Comparison of ENCODE assay signal across 8 mouse cellular contexts in genomic region chr8:125255006-125255685, GRCm38 (mm10).
A peak's percentile ranks its signal among the peaks of the same experiment; 100 is the strongest.
DNase-seq lines count a peak whose midpoint lies in the region; ATAC-seq and TF ChIP-seq lines count a peak whose summit lies in the region.

No protein-coding gene starts in this region.

- no peak overlapping the region for H3K4me3 ChIP-seq in kidney, embryonic 14.5 days (ENCODE audit: low read length)
- H3K4me3 ChIP-seq in kidney, adult 2 months (ENCODE audit: insufficient read depth, low read depth, low read length): no peak overlapping the region

- H3K4me1 ChIP-seq in kidney, embryonic 14.5 days (ENCODE audit: control insufficient read depth, insufficient read depth, low read length): 0 out of 2 replicates have a peak, but pooled peaks cover 3% of the 10 kb centered on the region
- no peaks in the 10 kb centered on the region for H3K4me1 ChIP-seq in kidney, adult 2 months (ENCODE audit: control insufficient read depth, insufficient read depth, low read length)

- no peaks in the 10 kb centered on the region for H3K9me3 ChIP-seq in kidney, embryonic 14.5 days (ENCODE audit: control insufficient read depth, low read length)

- H3K4me2 ChIP-seq in kidney, embryonic 14.5 days (replicated peaks; ENCODE audit: low read depth, low read length): peak overlapping the region; percentile 51

- no peak overlapping the region for H3K27ac ChIP-seq in kidney, embryonic 14.5 days (ENCODE audit: low read depth, low read length)
- H3K27ac ChIP-seq in kidney, adult 2 months (ENCODE audit: insufficient read depth, low read depth, low read length): no peak overlapping the region

- no peaks in the 10 kb centered on the region for H3K36me3 ChIP-seq in kidney, embryonic 14.5 days (ENCODE audit: control insufficient read depth, insufficient read depth, low read length)
- no peaks in the 10 kb centered on the region for H3K36me3 ChIP-seq in kidney, adult 2 months (ENCODE audit: control insufficient read depth, insufficient read depth, low read length)

- TF ChIP-seq POLR2A in kidney, adult 2 months (IDR thresholded peaks at IDR 0.05; ENCODE audit: low read depth, low read length): no peak

- no peak overlapping the region; the same call in 1 of the 2 replicates for H3K9ac ChIP-seq in kidney, embryonic 14.5 days (ENCODE audit: low read depth, low read length)

- H3K27me3 ChIP-seq in kidney, embryonic 14.5 days (ENCODE audit: control insufficient read depth, insufficient read depth, low read length): no peaks in the 10 kb centered on the region
- no peaks in the 10 kb centered on the region for H3K27me3 ChIP-seq in kidney, adult 2 months (replicated peaks; ENCODE audit: control insufficient read depth, insufficient read depth, low read length)

- TF ChIP-seq CTCF in kidney, adult 2 months (conservative IDR thresholded peaks at IDR 0.05; ENCODE audit: insufficient read depth, insufficient read length, low read depth, low read length): no peak

- DNase-seq in kidney, adult 2 months: no peak
- peak; percentile 62 to 78 for DNase-seq in cerebellum, adult 18-20 months
- peak; percentile 38 to 73 for DNase-seq in frontal cortex, adult 2 months (ENCODE audit: extremely low spot score in 1 of 2, low spot score in 1 of 2)
- DNase-seq in left cerebral cortex, adult 8-10 months (ENCODE audit: low spot score in 2 of 2): peak; percentile 34 to 77
- peak; percentile 29 for DNase-seq in retina, embryonic 14.5 days (ENCODE audit: low spot score)
- DNase-seq in urinary bladder, postnatal 4 days (ENCODE audit: low spot score in 2 of 2): no peak

- whole genome bisulfite sequencing in kidney, embryonic 14.5 days: 65% methylated on average over 11 of the region's 11 CpGs
- WGBS in kidney, adult 2 months: 58% methylated on average over 11 of the region's 11 CpGs

- ATAC-seq in kidney, embryonic 14.5 days (ENCODE audit: low FRiP score, low TSS enrichment): no peak
- no peak for ATAC-seq in erythroid progenitor cell, adult 5-6 weeks (replicated peaks; ENCODE audit: low FRiP score, poor library complexity, severe bottlenecking)

Comparison
In these comparisons a context has a peak if more than half of its experiments do, and no peak if none do; other contexts are left out.
1. DNase-seq: peak in cerebellum, adult 18-20 months (2 of 2), frontal cortex, adult 2 months (2 of 2), left cerebral cortex, adult 8-10 months (2 of 2) and retina, embryonic 14.5 days (single experiment); none in kidney, adult 2 months (single experiment) and urinary bladder, postnatal 4 days (0 of 2).